Mouse (Mus musculus) cerebellum, adult 11-12 months (tissue): ENCODE measurements around the gene Kcns3.
"Not testable (repeated sequence)": the region's sequence is repeated elsewhere in the genome, so short reads cannot be mapped to it uniquely, and the experiment has no call there.

Experiments
- DNase-seq: peaks from one replicate; pipeline ENCODE4 v3.0.0; 2022

The Kcns3 gene

DNA sequence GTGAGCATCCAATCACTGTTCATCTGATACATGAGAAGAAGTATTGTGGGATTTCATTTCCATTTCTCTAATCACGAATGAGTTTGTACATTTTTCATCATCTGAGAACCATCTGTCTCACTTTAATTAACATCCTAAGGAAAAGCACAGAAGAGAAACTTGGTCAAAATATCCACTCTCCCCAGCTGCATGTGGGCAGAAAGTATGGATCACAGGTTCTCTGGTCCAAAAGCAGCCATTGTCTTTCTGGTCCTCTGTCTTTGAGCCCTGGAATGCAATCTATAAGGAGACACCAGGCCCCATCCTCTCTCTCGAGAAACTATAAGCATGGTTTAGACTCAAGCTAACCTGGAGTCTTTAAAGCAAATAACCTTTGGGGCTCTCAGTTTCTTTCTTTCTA, 79.8 kb downstream of the Kcns3 start:
- DNase-seq, result no peak

DNA sequence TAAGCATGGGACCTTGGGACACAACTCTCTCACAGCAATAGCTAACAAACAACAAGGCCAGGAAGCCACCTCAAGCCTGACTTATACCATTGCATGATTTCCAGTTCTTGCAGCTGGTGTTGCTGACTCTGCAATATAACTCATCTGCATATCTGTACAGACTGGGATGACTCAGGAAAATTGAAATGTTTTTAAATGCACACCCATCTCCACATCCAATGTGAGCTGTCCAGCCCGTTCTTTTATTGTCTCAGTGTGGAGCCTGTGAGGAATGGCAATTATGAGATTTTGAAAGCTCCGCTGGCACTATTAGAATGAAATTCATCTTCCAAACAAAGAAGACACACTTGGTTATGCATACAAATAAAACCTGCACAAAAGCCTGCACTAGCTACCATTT, 84.0 kb downstream of the Kcns3 start:
- no peak for DNase-seq

DNA sequence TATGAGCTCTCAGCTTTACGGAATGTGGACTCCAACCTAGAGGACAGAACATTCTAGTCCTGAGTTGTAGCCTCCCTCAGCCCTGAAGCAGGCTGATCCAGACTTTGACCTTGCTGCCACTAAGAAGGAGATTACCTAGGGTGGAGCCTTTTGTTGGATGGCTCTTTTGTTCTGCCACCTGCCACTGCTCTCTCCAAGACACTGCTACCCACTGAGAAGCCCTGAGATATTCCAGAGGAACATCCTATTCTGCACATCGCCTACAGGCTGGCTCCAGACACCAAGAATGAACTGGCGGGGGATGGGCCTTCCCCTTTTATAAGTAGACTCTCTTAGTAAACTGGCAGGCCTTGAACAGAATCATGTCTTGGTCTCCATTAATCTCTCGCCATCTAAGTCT, 98.2 kb downstream of the Kcns3 start:
- DNase-seq, result not testable (repeated sequence)

DNA sequence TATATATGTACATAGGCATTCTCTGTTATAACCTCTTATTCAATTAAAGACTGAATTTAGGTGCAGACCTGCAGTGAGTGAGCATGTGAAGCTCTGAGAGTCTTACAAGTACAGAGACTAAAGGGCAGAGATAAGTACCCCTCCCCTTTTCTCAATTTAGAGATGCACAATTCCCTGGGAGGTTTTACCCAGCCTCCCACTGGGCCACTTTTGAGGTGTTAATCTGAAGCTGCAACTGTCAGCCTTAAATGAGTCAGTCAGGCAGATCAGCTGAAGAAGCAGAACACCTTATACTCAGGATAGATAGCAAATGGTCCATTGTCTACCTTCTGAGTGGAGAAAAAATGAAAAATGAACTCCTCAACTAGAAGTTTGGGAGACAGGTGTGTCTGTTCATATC, 109.0 kb downstream of the Kcns3 start:
- DNase-seq, result no peak
